Mouse (Mus musculus) spleen, embryonic (tissue): ENCODE data around the gene Arhgap33.

Source experiments
- CTCF ChIA-PET: fragments of 350-600 bp; sonication (Branson Sonifier 250); formaldehyde crosslinking; loops from one replicate; lab custom pipeline; 2022; lab: Charles Lee

The Arhgap33 gene

DNA sequence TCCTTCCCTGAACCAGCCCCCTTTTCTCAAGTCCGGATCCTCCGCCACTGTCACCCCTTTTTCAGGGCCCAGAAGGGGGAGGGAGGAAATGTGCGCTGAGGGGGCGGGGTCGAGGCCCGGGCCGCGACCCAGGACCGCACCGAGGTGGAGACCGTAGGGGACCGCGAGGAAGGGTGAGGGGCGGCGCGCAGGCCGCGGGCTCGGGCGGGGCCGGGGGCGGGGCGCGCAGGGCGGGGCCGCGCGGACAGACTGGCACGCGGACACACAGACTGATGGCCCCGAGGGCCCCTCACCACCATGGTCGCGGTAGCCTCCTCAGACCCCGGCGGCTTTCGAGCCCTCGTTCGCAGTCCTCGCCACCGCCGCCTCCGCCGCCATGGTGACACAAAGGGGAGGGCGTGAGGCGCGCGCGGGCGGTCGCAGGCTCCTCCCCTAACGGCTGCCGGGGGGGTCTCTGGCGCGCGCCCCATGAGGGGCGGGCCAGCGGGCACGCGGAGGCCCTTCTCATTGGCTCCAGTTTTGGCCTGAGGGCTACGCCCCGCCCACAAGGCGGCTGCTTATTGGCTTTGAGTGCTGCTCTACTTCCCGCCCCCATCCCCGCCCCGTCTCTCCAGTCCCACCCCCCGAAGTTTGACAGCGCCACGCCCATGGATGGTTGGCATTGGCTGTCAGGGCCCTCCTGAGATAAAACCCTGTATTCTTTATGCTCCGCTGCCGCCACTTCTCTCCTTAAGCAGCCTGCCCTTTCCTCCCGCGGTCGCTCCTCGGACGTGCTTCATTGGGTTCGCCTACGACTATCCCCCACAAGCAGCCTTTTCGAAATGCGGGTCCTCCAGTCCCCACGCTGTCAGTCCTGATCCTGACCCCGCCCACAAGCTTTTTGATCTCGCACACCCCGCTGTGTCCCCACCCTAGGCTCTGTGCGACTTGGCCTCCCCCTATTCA lies at the start of gene Arhgap33:
Gene Arhgap33, minus strand, starts transcription at position 428 of the 945 bp plus-strand sequence.
- CTCF ChIA-PET = no interaction called here

DNA sequence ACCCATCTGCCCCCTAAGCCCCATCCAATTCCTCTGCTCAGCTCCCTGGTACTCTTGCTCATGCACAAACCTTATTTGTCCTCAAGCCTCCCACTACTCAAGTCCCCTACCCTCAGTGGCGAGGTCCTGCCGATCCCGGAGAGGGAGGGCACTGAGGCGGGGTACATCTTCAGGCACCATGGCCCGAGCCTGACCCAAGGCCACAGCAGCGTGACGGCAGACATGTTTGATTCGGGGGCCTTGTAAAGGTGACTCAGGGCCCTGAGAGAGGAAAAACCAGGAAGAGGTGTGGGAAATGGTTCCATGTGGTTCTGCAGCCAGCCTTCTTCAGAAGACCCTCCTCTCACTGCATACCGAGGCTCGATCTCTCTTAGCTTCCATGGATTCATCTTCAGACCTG lies 49.5 kb upstream of the Arhgap33 start:
- CTCF ChIA-PET = no interaction called here

DNA sequence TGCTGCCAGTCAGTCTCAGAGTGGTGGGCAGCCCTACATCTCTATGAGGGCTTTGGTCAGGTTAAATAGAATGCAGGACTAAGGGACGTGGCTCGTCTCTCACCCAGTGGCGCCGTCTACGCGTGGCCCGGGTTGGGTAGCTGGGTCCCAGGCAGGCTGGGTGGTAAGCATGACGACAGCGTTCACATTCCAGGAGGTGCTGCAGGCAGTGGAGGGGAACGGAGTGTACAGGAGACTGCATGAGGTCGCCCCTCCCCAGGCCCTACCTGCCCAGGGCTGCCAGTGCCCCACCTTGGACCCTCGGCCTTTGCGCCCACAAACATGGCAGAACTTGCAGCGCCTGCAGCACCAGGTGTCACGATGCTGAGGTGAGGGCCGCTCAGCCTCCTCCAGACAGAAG lies 46.7 kb upstream of the Arhgap33 start:
- CTCF ChIA-PET = no interaction called here

DNA sequence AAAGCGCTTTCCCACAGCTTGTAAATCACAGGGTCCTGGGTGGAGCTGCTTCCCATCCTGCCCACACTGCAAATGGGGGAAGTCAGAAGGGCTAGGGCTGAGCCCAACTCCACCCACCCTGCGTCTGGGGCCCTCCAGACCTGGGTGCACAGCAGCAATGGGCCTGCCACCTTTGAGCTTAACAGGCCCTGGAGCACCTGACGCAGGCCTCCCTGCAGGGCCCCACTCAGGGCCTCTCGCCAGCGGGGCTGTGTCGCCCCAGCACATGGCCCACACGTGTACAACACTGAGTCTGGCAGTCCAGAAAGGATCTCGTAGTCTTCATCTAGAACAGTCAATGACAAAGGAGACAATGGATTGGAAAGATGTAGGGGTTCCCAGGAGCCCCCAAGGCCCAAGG lies 45.1 kb upstream of the Arhgap33 start:
- CTCF ChIA-PET = no interaction called here

DNA sequence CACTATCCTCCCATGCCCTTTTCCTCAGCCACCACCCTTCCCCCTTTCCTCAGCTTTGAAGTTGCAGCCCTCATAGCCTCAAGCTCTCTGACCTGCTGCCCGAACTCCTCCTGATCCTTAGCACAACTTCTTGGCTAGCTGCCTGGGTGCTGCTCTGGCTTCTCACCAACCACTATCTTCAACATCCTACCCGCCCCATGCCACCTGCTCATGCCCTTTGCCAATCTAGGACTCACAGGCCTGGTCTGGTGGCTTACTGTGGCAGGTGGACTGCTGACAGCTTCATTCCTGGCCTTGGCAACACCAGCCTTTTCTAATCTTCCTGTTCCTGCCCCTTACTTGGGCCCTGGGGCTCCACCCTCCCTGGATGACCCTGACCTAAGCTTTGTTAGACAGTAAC lies 38.1 kb upstream of the Arhgap33 start:
- CTCF ChIA-PET = no interaction called here

DNA sequence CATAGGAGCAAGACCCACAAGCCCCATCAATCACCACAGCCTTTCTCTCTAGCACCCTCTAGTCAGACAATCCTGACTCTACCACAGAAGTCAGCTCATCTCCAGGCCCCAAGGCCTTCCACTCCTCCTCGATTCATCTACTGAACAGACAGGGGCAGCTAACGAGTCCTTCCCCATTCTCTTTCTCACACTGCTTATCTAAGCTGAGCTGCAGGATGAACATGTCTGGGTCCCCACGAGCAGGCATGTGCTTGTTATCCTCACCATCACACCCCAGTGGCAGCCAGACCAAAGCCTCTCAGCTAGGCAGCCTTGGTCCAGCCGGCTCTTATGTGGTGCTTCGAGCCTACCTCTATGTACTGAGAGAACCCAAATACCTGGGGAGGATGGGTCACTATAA lies 37.5 kb upstream of the Arhgap33 start:
- CTCF ChIA-PET = interaction anchor here (0.5 kb wide), 1 partner anchor 173 kb away, joined by 3 read pairs; no protein-coding TSS in a partner anchor

DNA sequence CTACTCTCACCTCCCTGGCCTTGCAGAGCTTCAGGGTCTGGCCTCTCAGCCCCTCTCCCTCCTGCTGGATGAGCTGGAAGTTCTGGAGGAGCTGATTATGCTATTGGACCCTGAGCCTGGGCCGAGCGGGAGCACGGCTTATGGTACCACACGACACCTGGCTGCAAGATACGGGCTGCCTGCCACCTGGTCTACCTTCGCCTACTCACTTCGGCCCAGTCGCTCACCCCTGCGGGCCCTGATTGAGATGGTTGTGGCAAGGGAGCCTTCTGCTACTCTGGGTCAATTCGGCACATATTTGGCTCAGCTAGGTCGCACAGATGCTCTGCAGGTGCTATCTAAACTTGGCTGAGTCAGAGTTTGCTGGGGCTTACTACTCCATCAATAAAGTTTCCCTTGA lies 32.7 kb upstream of the Arhgap33 start:
- CTCF ChIA-PET = interaction anchor here (0.5 to 0.6 kb wide), 2 partner anchors 101 to 435 kb away, joined by 3 to 4 read pairs; no protein-coding TSS in a partner anchor

DNA sequence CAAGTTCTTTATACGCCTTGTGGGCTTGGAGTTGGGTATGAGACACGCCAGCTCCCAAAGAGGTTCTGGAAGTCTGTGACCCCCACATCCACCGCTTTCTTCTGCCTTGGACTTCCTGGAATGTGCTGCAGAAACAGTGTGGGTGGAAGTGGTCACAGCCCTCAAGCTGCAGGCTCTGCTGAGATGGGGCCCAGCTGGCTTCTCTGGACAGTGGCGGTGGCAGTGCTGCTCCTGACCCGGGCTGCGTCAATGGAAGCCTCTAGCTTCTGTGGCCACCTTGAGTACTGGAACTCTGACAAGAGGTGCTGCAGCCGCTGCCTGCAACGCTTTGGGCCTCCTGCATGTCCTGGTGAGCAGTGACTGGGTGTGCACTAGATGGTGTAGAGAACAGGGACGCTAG lies 31.2 kb upstream of the Arhgap33 start:
- CTCF ChIA-PET = no interaction called here

DNA sequence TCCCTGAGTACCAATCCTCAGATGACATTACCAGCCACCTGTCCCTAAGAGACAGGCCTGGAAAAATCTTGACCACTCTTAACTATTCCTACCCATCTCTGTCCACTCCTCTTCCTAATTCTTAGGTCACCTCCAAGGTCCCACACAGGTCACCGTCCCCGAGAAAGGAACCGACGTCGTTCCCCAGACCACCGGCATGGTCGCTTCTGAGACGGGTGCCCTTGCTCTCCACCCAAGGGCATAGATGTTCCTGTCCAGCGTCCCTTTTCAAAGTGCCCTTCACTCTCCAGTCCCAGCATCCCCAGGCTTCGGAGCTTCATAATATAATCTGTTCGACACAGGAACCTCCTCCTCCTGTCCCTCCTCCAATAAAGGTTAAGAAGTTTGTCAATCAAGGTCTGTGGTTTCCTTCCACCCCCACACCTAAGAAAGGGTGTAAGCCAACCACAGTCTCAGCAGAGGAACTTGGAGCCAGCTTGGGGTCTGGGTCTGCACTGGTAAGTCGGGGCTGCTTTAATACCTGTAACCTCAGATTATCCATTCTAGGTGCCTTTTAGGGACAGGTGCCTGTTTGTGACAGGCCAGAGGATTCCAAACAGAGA lies 30.2 kb upstream of the Arhgap33 start, which contains the start of gene Igflr1:
Gene Igflr1, plus strand, starts transcription at position 458 of the 602 bp plus-strand sequence.
- CTCF ChIA-PET = no interaction called here

DNA sequence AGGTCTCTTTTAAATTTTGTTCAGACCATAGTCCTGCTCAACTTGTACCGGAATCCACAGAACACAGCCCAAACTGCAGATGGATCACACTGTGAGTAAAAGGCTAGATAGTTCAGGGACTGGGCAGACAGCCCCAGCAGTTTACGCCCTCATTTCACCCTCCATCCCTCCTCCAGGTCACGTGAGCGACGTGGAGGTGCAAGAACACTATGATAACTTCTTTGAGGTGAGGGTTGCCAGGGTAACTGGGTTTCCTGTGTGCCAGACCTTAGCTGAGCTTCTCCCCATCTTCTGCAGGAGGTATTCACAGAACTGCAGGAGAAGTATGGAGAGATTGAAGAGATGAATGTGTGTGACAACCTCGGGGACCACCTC lies 29.0 kb upstream of the Arhgap33 start:
- CTCF ChIA-PET = no interaction called here

DNA sequence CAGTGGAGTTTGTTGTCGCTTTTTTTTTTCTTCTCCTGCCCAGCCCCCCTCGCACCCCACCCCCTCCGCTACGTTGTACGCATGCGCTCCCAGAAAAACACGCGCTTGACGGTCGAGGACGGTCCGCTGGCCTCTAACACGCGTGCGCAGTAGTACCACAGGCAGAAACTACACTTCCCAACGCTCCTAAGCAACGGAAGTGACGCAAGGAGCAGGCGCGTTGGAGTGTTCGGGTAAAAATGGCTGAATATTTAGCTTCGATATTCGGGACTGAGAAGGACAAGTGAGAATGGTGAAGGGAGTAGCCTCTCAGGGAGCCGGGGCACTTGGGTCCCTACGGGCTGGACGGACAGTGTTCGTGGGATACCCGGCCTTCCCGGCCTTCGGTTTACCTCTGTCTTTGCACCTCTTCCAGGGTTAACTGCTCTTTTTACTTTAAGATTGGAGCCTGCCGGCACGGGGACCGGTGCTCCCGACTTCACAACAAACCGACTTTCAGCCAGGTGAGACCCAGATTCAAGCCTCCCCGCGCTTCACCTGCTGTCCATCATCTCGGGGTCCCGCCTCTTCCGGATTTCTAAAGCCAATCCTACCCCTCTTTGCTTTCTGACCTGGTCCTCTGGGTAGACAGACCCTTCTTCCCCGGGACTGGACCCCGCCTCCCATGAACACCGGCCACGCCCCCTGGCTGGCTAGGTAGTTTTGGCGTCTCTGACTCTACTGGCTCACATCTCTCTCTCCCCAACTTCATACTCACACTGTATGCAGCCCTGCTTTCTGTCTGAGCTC lies 28.5 kb upstream of the Arhgap33 start, which contains the start of the genes U2af1l4, Gm49396 and Psenen:
Gene U2af1l4, plus strand, starts transcription at position 185 of the 789 bp plus-strand sequence.
Gene Gm49396, plus strand, starts transcription at position 228 of the 789 bp plus-strand sequence.
Gene Psenen, minus strand, starts transcription at position 511 of the 789 bp plus-strand sequence.
- CTCF ChIA-PET = interaction anchor here (0.7 kb wide), 1 partner anchor 29 kb away, joined by 5 read pairs; no protein-coding TSS in a partner anchor

DNA sequence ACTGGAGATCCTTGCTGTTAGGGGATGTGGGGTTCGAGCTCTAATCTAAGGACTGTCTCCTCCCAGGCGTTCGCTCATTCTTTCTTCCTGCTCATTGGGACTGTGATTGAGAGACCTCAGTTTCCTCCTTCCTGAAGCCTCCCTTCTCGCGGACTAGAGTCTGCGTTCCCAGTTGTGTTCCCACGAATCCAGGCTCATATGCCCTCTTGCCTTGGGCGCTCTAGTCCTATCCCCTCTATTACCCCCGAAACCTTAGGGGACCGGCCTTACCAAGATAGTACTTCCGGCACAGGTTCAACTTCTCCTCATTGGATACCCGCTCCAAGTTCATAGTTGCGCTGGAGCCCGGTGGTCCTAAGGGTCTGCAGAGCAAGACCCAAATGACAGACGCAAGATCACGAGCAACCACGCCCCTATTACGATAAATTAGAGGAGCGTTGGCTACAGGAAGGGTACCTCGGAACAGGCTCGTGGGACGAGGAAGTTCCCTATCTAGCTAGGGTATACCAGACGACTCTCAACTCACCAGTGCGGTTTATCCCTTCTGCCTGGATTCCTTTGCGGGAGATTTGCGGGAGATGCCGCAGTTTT lies 27.8 kb upstream of the Arhgap33 start:
- CTCF ChIA-PET = interaction anchor here (0.7 kb wide), 4 partner anchors 30 to 212 kb away, joined by 5 to 15 read pairs (median 10); no protein-coding TSS in a partner anchor

DNA sequence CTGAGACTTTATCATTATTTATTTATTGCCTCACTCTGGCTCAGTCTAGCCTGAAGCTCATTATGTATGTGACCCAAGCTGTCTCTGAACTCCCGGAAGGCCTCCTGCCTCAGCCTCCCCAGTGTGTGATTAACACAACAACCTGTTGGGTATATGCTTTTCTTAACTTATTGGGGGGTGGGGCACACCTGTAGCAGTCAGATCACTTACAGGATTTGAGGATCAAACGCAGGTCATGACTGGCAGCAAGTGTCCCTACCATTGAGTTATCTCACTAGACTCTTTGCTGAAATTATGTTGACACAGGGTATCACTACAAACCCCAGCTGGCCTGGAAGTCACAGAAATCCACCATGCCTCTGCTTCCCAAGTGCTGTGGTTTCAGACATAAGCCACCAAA lies 25.4 kb upstream of the Arhgap33 start:
- CTCF ChIA-PET = no interaction called here

DNA sequence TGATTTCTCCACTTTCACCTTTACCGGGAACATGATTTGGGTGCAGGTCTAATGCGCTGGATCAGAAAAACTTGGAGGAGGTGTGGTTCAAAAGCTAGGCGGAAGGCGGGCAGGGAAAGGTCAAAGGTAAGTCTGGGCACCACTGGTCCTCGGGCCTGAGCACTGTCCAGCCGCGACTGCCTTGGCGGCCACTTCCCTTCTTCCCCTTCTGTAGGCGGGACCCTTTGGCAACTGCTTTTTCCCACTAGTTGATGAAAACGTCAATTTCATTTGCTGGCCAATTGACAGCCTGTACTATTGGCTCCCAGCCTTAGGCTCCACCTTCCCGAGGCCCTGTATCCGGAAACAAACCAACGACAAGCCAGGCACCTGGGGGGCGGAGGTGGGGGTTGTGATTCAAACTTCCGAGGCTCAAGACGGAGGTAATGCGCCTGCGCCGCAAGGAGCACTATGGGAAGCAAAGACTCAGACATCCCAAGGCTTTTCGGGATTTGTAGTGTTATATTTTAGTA lies 24.6 kb upstream of the Arhgap33 start, which contains the start of gene Lin37:
Gene Lin37, minus strand, starts transcription at position 396 of the 512 bp plus-strand sequence.
- CTCF ChIA-PET = no interaction called here

DNA sequence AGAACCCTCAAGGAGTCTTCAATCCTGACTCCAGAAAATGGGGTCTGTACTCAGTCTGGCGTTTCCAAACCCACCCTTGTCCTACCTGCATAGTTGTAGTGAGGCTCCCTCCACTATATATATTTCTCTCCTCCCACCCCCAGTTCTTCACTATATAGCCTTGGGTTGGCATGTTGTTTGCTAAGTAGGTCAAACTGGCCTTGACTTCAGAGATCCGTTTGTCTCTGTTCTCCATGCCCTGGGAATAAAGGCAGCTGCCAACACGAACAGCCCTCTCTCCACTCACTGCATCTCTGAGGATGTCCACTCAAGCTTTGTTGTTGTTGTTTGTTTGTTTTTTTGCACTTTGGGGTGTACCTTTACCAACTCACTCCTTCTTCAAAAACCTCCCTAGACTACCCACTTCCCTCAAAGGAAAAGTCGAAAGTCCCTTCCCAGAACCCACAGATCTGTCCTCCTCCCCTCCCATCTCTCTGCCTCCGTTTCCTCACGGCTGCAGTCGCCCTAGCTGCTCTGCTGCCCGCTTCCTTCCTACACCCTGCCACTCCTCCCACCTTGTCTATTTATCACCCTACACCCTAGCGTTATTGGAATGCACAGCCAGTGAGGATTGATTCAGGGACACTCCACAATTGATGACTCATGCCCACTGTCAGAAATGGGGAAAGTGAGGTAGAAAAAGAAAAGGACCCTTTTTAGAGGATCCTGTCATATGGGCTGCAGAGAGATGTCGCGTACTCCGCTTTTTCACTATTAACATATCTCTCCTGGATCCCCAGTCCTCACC lies 24.0 kb upstream of the Arhgap33 start:
- CTCF ChIA-PET = no interaction called here

DNA sequence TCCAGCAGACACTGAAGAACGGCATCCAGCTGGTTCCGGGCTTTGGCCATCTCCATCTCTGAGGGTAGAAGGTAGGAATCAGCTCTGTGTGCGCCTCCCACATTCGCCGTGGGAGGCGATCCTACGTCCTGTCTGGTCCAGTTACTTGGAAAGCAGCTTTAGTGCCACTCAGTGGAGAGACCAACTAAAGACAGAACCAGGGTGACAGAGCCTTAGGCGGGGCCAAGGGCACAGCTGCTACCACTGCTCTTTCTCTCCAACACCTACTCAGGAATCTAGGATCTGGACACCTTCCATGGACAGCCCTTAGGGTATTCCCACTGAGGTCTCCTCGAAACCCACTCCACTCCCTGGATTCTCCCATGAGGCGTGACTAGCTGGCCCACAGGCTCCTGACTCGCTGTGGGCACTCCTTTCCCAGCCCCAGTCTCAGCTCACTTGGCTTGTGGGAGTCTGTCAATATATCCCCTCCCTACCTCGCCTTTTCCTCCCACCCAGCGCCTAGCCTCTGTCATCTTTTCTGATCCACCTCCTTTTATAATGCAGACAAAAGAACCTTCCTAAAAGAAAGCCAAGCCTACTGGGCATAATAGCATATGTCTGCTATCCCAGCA lies 23.1 kb upstream of the Arhgap33 start:
- CTCF ChIA-PET = no interaction called here

DNA sequence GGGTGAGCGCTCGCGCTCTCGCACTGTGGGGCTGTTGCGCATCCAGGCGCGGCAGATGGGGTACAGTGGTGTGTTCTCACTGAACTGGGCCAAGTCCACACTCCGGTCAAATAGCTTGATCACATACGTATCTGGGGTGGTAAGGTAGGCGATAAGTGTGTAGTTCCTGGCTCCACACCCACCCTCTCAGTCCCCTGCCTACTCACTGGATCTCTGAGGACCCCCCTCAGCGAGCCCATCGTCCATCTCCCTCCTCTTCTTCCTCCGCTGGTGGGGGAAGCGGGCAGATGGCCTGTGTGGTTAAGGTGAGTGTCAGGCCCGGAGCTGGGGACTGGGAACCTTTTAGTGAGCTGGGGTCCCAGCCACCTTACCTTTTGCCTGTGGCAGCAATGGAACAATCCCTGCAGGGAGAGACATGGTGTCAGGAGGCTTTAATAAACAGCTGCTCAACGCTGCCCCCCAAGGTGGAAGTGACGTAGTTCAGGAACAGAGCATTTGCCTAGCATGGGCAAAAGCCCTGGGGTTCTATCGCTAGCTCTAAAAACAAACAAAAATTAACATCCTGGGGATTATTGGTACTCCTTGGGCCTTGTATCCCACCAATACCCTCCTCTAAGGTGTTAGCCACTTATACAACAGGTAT lies 22.2 kb upstream of the Arhgap33 start:
- CTCF ChIA-PET = no interaction called here

DNA sequence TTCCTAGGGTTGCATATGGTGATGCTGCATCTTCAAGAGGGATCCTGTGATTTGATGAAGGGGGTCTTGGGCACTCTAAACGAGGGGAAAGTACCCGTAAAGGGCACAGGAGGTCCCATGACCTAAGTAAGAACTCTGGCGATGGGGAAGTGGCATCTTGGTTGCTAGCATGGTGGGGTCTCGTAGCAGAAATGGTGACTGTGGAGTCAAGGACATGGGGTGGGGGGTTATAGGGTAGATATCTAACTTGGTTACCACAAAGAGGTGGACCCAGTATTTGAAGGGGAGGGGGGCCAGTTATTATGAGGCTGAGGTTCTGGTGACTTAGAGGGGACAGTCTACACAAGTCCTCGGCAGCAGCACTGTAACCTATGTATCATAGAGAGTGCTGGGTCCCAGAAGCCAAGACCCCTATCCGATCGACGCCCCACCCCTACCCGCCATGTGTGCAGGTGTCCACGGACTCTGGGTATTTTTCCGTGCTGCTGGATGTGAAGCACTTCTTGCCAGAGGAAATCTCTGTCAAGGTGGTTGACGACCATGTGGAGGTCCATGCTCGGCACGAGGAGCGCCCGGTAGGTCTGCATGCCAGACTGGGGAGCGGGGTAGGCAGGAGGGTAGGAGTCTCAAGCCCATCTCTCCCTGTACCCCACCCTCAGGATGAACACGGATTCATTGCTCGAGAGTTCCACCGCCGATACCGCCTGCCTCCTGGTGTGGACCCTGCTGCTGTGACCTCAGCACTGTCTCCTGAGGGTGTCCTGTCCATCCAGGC lies 19.1 kb upstream of the Arhgap33 start:
- CTCF ChIA-PET = no interaction called here
